22 mouse cellular contexts compared by ENCODE assay signal in genomic region chr16:10448931-10449330, GRCm38 (mm10). TPM values are rescaled to one million over a fixed set of nuclear protein-coding genes. Genes with fewer than 3 reads are reported as not detected.
A peak's percentile ranks its signal among the peaks of the same experiment; 100 is the strongest.
DNase-seq lines count a peak whose midpoint lies in the region; ATAC-seq and TF ChIP-seq lines count a peak whose summit lies in the region.
"Had no signal": no experiment of that assay in that cellular context is flagged by ENCODE, and none has a peak within 500 bp of the region (broad histone marks: within the 10 kb centered on the region; RNA-seq: fewer than 3 reads in every experiment).

No protein-coding gene starts in this region.

- H3K27me3 ChIP-seq in kidney, adult 2 months (replicated peaks; ENCODE audit: control insufficient read depth, insufficient read depth, low read length): no peaks in the 10 kb centered on the region
- H3K27me3 ChIP-seq in kidney, embryonic 15.5 days: no peaks in the 10 kb centered on the region
- H3K27me3 ChIP-seq in liver, postnatal 0 days (ENCODE audit: insufficient read depth, low read length): no peaks in the 10 kb centered on the region
- H3K27me3 ChIP-seq: heart, embryonic 15.5 days; limb, embryonic 13.5 days had no signal

- ATAC-seq in kidney, embryonic 15.5 days (replicated peaks; ENCODE audit: low FRiP score): no peak
- peak; percentile 15; the same call in 1 of the 2 replicates for ATAC-seq in common myeloid progenitor, adult 5-6 weeks (replicated peaks; ENCODE audit: low read depth, poor library complexity, severe bottlenecking)
- peak; percentile 82 for ATAC-seq in liver, postnatal 0 days
- no peak for ATAC-seq in megakaryocyte progenitor cell, adult 5-6 weeks (replicated peaks; ENCODE audit: poor library complexity)
- no peak for ATAC-seq in CD4-positive, CD25-positive, alpha-beta regulatory T cell, adult 4 months
- ATAC-seq: hindbrain, embryonic 16.5 days had no signal

- peak; percentile 83 for DNase-seq in kidney, adult 2 months
- DNase-seq in kidney, postnatal 14 days: peak; percentile 47
- DNase-seq in liver, postnatal 0 days: peak; percentile 35
- DNase-seq: adrenal gland, postnatal 10 days; cerebellum, adult 11 months; cerebellum, postnatal 36 days; gastrocnemius, postnatal 10 days; heart, adult 18-20 months; heart, postnatal 4 days; right cerebral cortex, postnatal 4 days had no signal

- TF ChIP-seq EP300 in liver, postnatal 0 days (IDR thresholded peaks at IDR 0.05; ENCODE audit: low read depth): no peak

- TF ChIP-seq CTCF in kidney, adult 2 months (conservative IDR thresholded peaks at IDR 0.05; ENCODE audit: insufficient read depth, insufficient read length, low read depth, low read length): no peak
- no peak for TF ChIP-seq CTCF in liver, postnatal 0 days (IDR thresholded peaks at IDR 0.05; ENCODE audit: low read depth)

- no peak overlapping the region for H3K4me3 ChIP-seq in kidney, adult 2 months (ENCODE audit: insufficient read depth, low read depth, low read length)
- H3K4me3 ChIP-seq in kidney, embryonic 15.5 days (replicated peaks): no peak overlapping the region
- H3K4me3 ChIP-seq in liver, postnatal 0 days (ENCODE audit: low read depth, low read length): no peak overlapping the region
- H3K4me3 ChIP-seq: forebrain, embryonic 10.5 days; heart, embryonic 15.5 days; limb, embryonic 13.5 days had no signal

- H3K4me1 ChIP-seq in kidney, adult 2 months (ENCODE audit: control insufficient read depth, insufficient read depth, low read length): peaks cover 25% of the 10 kb centered on the region; the same call in 1 of the 2 replicates
- H3K4me1 ChIP-seq in kidney, embryonic 15.5 days: peaks cover 25% of the 10 kb centered on the region
- peaks cover 34% of the 10 kb centered on the region for H3K4me1 ChIP-seq in liver, postnatal 0 days (ENCODE audit: insufficient read depth)

- TF ChIP-seq POLR2A in kidney, adult 2 months (IDR thresholded peaks at IDR 0.05; ENCODE audit: low read depth, low read length): no peak

- no peak overlapping the region for H3K9ac ChIP-seq in kidney, embryonic 15.5 days
- no peak overlapping the region for H3K9ac ChIP-seq in liver, postnatal 0 days (replicated peaks)
- H3K9ac ChIP-seq: heart, embryonic 15.5 days; limb, embryonic 13.5 days had no signal

- no peaks in the 10 kb centered on the region for H3K9me3 ChIP-seq in kidney, embryonic 15.5 days (replicated peaks)
- H3K9me3 ChIP-seq in liver, postnatal 0 days (ENCODE audit: low read length): no peaks in the 10 kb centered on the region
- H3K9me3 ChIP-seq: forebrain, embryonic 10.5 days; heart, embryonic 15.5 days; limb, embryonic 13.5 days had no signal

- H3K4me2 ChIP-seq in kidney, embryonic 15.5 days: no peak overlapping the region
- H3K4me2 ChIP-seq in liver, postnatal 0 days (ENCODE audit: low read depth, low read length): no peak overlapping the region
- H3K4me2 ChIP-seq: heart, embryonic 15.5 days; limb, embryonic 13.5 days; midbrain, embryonic 11.5 days had no signal

- no peaks in the 10 kb centered on the region for H3K36me3 ChIP-seq in kidney, adult 2 months (ENCODE audit: control insufficient read depth, insufficient read depth, low read length)
- no peaks in the 10 kb centered on the region for H3K36me3 ChIP-seq in kidney, embryonic 15.5 days
- no peaks in the 10 kb centered on the region for H3K36me3 ChIP-seq in liver, postnatal 0 days (replicated peaks; ENCODE audit: insufficient read depth, low read length)
- H3K36me3 ChIP-seq: forebrain, embryonic 10.5 days; heart, embryonic 15.5 days; limb, embryonic 13.5 days had no signal

- peak overlapping the region; percentile 81 for H3K27ac ChIP-seq in kidney, adult 2 months (ENCODE audit: insufficient read depth, low read depth, low read length)
- H3K27ac ChIP-seq in kidney, embryonic 15.5 days: no peak overlapping the region
- H3K27ac ChIP-seq in liver, postnatal 0 days (ENCODE audit: low read depth): peak overlapping the region; percentile 72
- H3K27ac ChIP-seq: forebrain, embryonic 10.5 days; heart, embryonic 15.5 days; limb, embryonic 13.5 days; macrophage; stomach, postnatal 0 days had no signal

- 65% methylated on average over 9 of the region's 9 CpGs for WGBS in kidney, adult 2 months
- WGBS in kidney, embryonic 15.5 days: 82% methylated on average over 9 of the region's 9 CpGs
- 50% methylated on average over 9 of the region's 9 CpGs for WGBS in liver, postnatal 0 days (ENCODE audit: insufficient replicate concordance)

RNA-seq across cellular contexts. Expression of gene Tvp23a, which starts 1.8 kb away (rescaled TPM):
- 0.75 and 0.84 TPM in 2 replicates for polyA plus RNA-seq in kidney, adult 2 months (2012; rRNA removed)
- polyA plus RNA-seq in kidney, embryonic 15.5 days (2015; fragmentation: Nextera tagmentation; extraction: Ambion mirVana): 12.7 and 15.8 TPM in 2 replicates
- 0.05 TPM in 1 of 2 replicates, not detected in the other for total RNA-seq in common myeloid progenitor, adult 5-6 weeks (2017)
- polyA plus RNA-seq in liver, postnatal 0 days (2015; fragmentation: Nextera tagmentation; extraction: Ambion mirVana): 0.20 and 0.21 TPM in 2 replicates
- total RNA-seq in megakaryocyte progenitor cell, adult 5-6 weeks (2015): not detected in 2 replicates
- 0.03 TPM in 1 of 2 replicates, not detected in the other for total RNA-seq in megakaryocyte progenitor cell, adult 5-6 weeks (2017)
- 1 to 10 TPM; 1.4 to 1.7 TPM for polyA plus RNA-seq in CD4-positive, CD25-positive, alpha-beta regulatory T cell, adult 4 months (2017; shearing (Covaris generic))
- polyA plus RNA-seq: macrophage had no signal

RNA-seq across cellular contexts. Expression of gene Ciita, which starts 30.9 kb away (rescaled TPM):
- 2.8 and 5.3 TPM in 2 replicates for polyA plus RNA-seq in kidney, adult 2 months (2012; rRNA removed)
- polyA plus RNA-seq in kidney, embryonic 15.5 days (2015; fragmentation: Nextera tagmentation; extraction: Ambion mirVana): 0.49 and 1.0 TPM in 2 replicates
- total RNA-seq in common myeloid progenitor, adult 5-6 weeks (2017): 0.69 and 1.2 TPM in 2 replicates
- polyA plus RNA-seq in liver, postnatal 0 days (2015; fragmentation: Nextera tagmentation; extraction: Ambion mirVana): 0.21 and 0.31 TPM in 2 replicates
- total RNA-seq in megakaryocyte progenitor cell, adult 5-6 weeks (2015): 0.20 and 0.54 TPM in 2 replicates
- total RNA-seq in megakaryocyte progenitor cell, adult 5-6 weeks (2017): 0.14 and 1.1 TPM in 2 replicates
- polyA plus RNA-seq in CD4-positive, CD25-positive, alpha-beta regulatory T cell, adult 4 months (2017; shearing (Covaris generic)): 1 to 10 TPM in 1 of 2 experiments, under 1 TPM in 1; 0.81 to 7.1 TPM
- polyA plus RNA-seq: C2C12 had no signal

RNA-seq across cellular contexts. Expression of gene Nubp1, which starts 37.2 kb away (rescaled TPM):
- 28.1 and 30.5 TPM in 2 replicates for polyA plus RNA-seq in kidney, adult 2 months (2012; rRNA removed)
- polyA plus RNA-seq in kidney, embryonic 15.5 days (2015; fragmentation: Nextera tagmentation; extraction: Ambion mirVana): 68.3 and 70.7 TPM in 2 replicates
- total RNA-seq in common myeloid progenitor, adult 5-6 weeks (2017): 55.7 and 59.3 TPM in 2 replicates
- polyA plus RNA-seq in liver, postnatal 0 days (2015; fragmentation: Nextera tagmentation; extraction: Ambion mirVana): 24.3 and 25.8 TPM in 2 replicates
- 35.9 and 40.7 TPM in 2 replicates for total RNA-seq in megakaryocyte progenitor cell, adult 5-6 weeks (2015)
- total RNA-seq in megakaryocyte progenitor cell, adult 5-6 weeks (2017): 41.5 and 48.7 TPM in 2 replicates
- polyA plus RNA-seq in CD4-positive, CD25-positive, alpha-beta regulatory T cell, adult 4 months (2017; shearing (Covaris generic)): 10 to 100 TPM; 42.5 to 52.4 TPM

RNA-seq across cellular contexts. Expression of gene Tekt5, which starts 53.6 kb away (rescaled TPM):
- 0.64 and 0.77 TPM in 2 replicates for polyA plus RNA-seq in kidney, adult 2 months (2012; rRNA removed)
- polyA plus RNA-seq in kidney, embryonic 15.5 days (2015; fragmentation: Nextera tagmentation; extraction: Ambion mirVana): 0.91 and 1.1 TPM in 2 replicates
- total RNA-seq in common myeloid progenitor, adult 5-6 weeks (2017): not detected in 2 replicates
- polyA plus RNA-seq in liver, postnatal 0 days (2015; fragmentation: Nextera tagmentation; extraction: Ambion mirVana): 0.07 TPM in 1 of 2 replicates, not detected in the other
- 0.10 TPM in 1 of 2 replicates, not detected in the other for total RNA-seq in megakaryocyte progenitor cell, adult 5-6 weeks (2015)
- total RNA-seq in megakaryocyte progenitor cell, adult 5-6 weeks (2017): 0.27 TPM in 1 of 2 replicates, not detected in the other
- not detected for polyA plus RNA-seq in CD4-positive, CD25-positive, alpha-beta regulatory T cell, adult 4 months (2017; shearing (Covaris generic))
- total RNA-seq: heart, adult 18-20 months had no signal
- polyA plus RNA-seq: C2C12, macrophage had no signal

Comparison
In these comparisons a context has a peak if more than half of its experiments do, and no peak if none do; other contexts are left out.
1. ATAC-seq: peak in common myeloid progenitor, adult 5-6 weeks (single experiment) and liver, postnatal 0 days (single experiment); none in kidney, embryonic 15.5 days (single experiment), megakaryocyte progenitor cell, adult 5-6 weeks (single experiment) and CD4-positive, CD25-positive, alpha-beta regulatory T cell, adult 4 months (single experiment).
2. Peak in every context shown above with its lines, with median percentiles within 50 percentile points of each other: DNase-seq.